Mouse (Mus musculus) stomach, embryonic 16.5 days (tissue): ENCODE measurements at regions not wholly inside any gene's neighbourhood (a gene's known extent, or its start where the extent isn't known, plus 50 kb on each side); places are given as distances from the start of the nearest gene placed in this dataset.

Experiments
- ATAC-seq: fragments of 200-750 bp; cut with Nextera tagmentation; 2 replicates; pipeline ENCODE4 v1.8.0; 2017; ENCODE audit warnings: moderate number of reproducible peaks, moderate TSS enrichment; ENCODE audit not compliant: insufficient read depth, low FRiP score
- H3K27ac ChIP-seq: fragments of 300-500 bp; sonication (generic); 2 replicates; pipeline ENCODE4 v1.5.1; 2014; ENCODE audit warnings: low read length
- H3K27me3 ChIP-seq: fragments of 300-500 bp; sonication (generic); 2 replicates; pipeline ENCODE4 v1.6.1; 2014; ENCODE audit warnings: low read length, control low read depth, mixed read lengths; ENCODE audit not compliant: control insufficient read depth, insufficient read depth
- H3K36me3 ChIP-seq: fragments of 300-500 bp; sonication (generic); 2 replicates; pipeline ENCODE4 v1.6.1; 2014; ENCODE audit warnings: low read length; ENCODE audit not compliant: control insufficient read depth, insufficient read depth
- H3K4me1 ChIP-seq: fragments of 300-500 bp; sonication (generic); 2 replicates; pipeline ENCODE4 v1.6.1; 2014; ENCODE audit warnings: low read length, control low read depth, mixed read lengths; ENCODE audit not compliant: control insufficient read depth, insufficient read depth
- H3K4me2 ChIP-seq: fragments of 300-500 bp; sonication (generic); 2 replicates; pipeline ENCODE4 v1.6.1; 2014; ENCODE audit warnings: low read depth, low read length, mixed read lengths
- H3K4me3 ChIP-seq: fragments of 300-500 bp; sonication (generic); replicated peaks from 2 replicates; pipeline ENCODE4 v1.5.1; 2014; ENCODE audit warnings: mild to moderate bottlenecking, low read length
- H3K9ac ChIP-seq: fragments of 300-500 bp; sonication (generic); 2 replicates; pipeline ENCODE4 v1.6.1; 2014; ENCODE audit warnings: low read length
- H3K9me3 ChIP-seq: fragments of 300-500 bp; sonication (generic); replicated peaks from 2 replicates; pipeline ENCODE4 v1.6.1; 2016; ENCODE audit warnings: low read length, control low read depth; ENCODE audit not compliant: control insufficient read depth
- WGBS: fragments of 180-500 bp; shearing (Covaris S2); extraction: QIAGEN DNeasy Blood & Tissue Kit; methylation state at CpG from one replicate; pipeline ENCODE4 v1.1.7; 2014; 5-methylcytosine and 5-hydroxymethylcytosine counted together

GRCm38 (mm10) chr3:143001952-143002351 lies 120.1 kb upstream of the Pkn2 start:
- no peak overlapping the region for H3K4me2 ChIP-seq
- H3K4me1 ChIP-seq: no peaks in the 10 kb centered on the region
- H3K27me3 ChIP-seq: no peaks in the 10 kb centered on the region
- no peak overlapping the region for H3K9ac ChIP-seq
- H3K4me3 ChIP-seq: no peak overlapping the region
- no peaks in the 10 kb centered on the region for H3K9me3 ChIP-seq
- no peaks in the 10 kb centered on the region for H3K36me3 ChIP-seq
- ATAC-seq: no peak
- H3K27ac ChIP-seq: no peak overlapping the region
- 62% methylated on average over 5 of the region's 5 CpGs for WGBS

- 55% methylated on average over 3 of the region's 3 CpGs for WGBS
- H3K4me3 ChIP-seq: no peak overlapping the region
Measured at GRCm38 (mm10) chr3:142995981-142996743, 114.4 kb upstream of the Pkn2 start.

GRCm38 (mm10) chr3:142984547-142984946 lies 102.7 kb upstream of the Pkn2 start:
- Histone ChIP-seq H3K27me3 (no peaks in the 10 kb centered on the region), H3K27ac (peak overlapping the region; percentile 55; the same call in 1 of the 2 replicates), H3K4me3 (no peak overlapping the region), H3K9me3 (no peaks in the 10 kb centered on the region), H3K36me3 (no peaks in the 10 kb centered on the region), H3K4me2 (no peak overlapping the region), H3K4me1 (no peaks in the 10 kb centered on the region), H3K9ac (no peak overlapping the region)
- WGBS: 65% methylated on average over 5 of the region's 5 CpGs
- peak; percentile 83; the same call in 1 of the 2 replicates for ATAC-seq

More at GRCm38 (mm10) chr3:142995981-142996743, 114.4 kb upstream of the Pkn2 start:
- Histone ChIP-seq H3K4me2 (no peak overlapping the region), H3K9ac (no peak overlapping the region), H3K9me3 (no peaks in the 10 kb centered on the region), H3K36me3 (no peaks in the 10 kb centered on the region), H3K4me1 (no peaks in the 10 kb centered on the region), H3K27me3 (no peaks in the 10 kb centered on the region), H3K27ac (no peak overlapping the region)
- ATAC-seq: no peak

GRCm38 (mm10) chr3:142981221-142981620 lies 99.4 kb upstream of the Pkn2 start:
- Histone ChIP-seq H3K27ac (no peak overlapping the region), H3K9me3 (no peaks in the 10 kb centered on the region), H3K9ac (no peak overlapping the region), H3K36me3 (no peaks in the 10 kb centered on the region), H3K4me1 (no peaks in the 10 kb centered on the region), H3K4me2 (no peak overlapping the region), H3K4me3 (no peak overlapping the region), H3K27me3 (no peaks in the 10 kb centered on the region)
- 86% methylated on average over 3 of the region's 3 CpGs for WGBS
- no peak for ATAC-seq

- Histone ChIP-seq H3K4me3 (no peak overlapping the region), H3K4me1 (no peaks in the 10 kb centered on the region), H3K27me3 (no peaks in the 10 kb centered on the region), H3K27ac (no peak overlapping the region), H3K4me2 (no peak overlapping the region), H3K9me3 (no peaks in the 10 kb centered on the region), H3K36me3 (no peaks in the 10 kb centered on the region), H3K9ac (no peak overlapping the region)
- 22% methylated on average over 4 of the region's 4 CpGs for WGBS
- no peak; the same call in 1 of the 2 replicates for ATAC-seq
Measured at GRCm38 (mm10) chr3:142979161-142979560, 97.4 kb upstream of the Pkn2 start.

- Histone ChIP-seq H3K4me2 (no peak overlapping the region), H3K27ac (no peak overlapping the region), H3K9ac (no peak overlapping the region), H3K27me3 (no peaks in the 10 kb centered on the region), H3K4me3 (no peak overlapping the region), H3K36me3 (no peaks in the 10 kb centered on the region), H3K4me1 (no peaks in the 10 kb centered on the region), H3K9me3 (no peaks in the 10 kb centered on the region)
- 86% methylated on average over 7 of the region's 7 CpGs for WGBS
- ATAC-seq: no peak
Measured at GRCm38 (mm10) chr3:142976519-142977394, 95.0 kb upstream of the Pkn2 start.

GRCm38 (mm10) chr3:142975606-142976005 lies 93.8 kb upstream of the Pkn2 start:
- no peak for ATAC-seq
- no peaks in the 10 kb centered on the region for H3K36me3 ChIP-seq
- 83% methylated on average over 8 of the region's 8 CpGs for WGBS
- no peaks in the 10 kb centered on the region for H3K27me3 ChIP-seq
- H3K4me3 ChIP-seq: no peak overlapping the region
- no peaks in the 10 kb centered on the region for H3K9me3 ChIP-seq
- no peak overlapping the region for H3K9ac ChIP-seq
- H3K27ac ChIP-seq: no peak overlapping the region
- H3K4me2 ChIP-seq: no peak overlapping the region
- no peaks in the 10 kb centered on the region for H3K4me1 ChIP-seq

- Histone ChIP-seq H3K4me2 (no peak overlapping the region), H3K27me3 (no peaks in the 10 kb centered on the region), H3K27ac (no peak overlapping the region), H3K4me1 (peaks cover 5% of the 10 kb centered on the region; the same call in 1 of the 2 replicates), H3K4me3 (no peak overlapping the region), H3K9me3 (no peaks in the 10 kb centered on the region), H3K9ac (no peak overlapping the region), H3K36me3 (no peaks in the 10 kb centered on the region)
- ATAC-seq: no peak
- 40% methylated on average over 2 of the region's 2 CpGs for WGBS
Measured at GRCm38 (mm10) chr3:142969501-142969900, 87.7 kb upstream of the Pkn2 start.

- H3K27me3 ChIP-seq: no peaks in the 10 kb centered on the region
- H3K4me1 ChIP-seq: peaks cover 5% of the 10 kb centered on the region; the same call in 1 of the 2 replicates
- no peak overlapping the region for H3K27ac ChIP-seq
- H3K4me2 ChIP-seq: no peak overlapping the region
- WGBS: 61% methylated on average over 4 of the region's 4 CpGs
- no peaks in the 10 kb centered on the region for H3K36me3 ChIP-seq
- H3K4me3 ChIP-seq: no peak overlapping the region
- H3K9ac ChIP-seq: no peak overlapping the region
- H3K9me3 ChIP-seq: no peaks in the 10 kb centered on the region
- no peak for ATAC-seq
Measured at GRCm38 (mm10) chr3:142965604-142966003, 83.8 kb upstream of the Pkn2 start.
